Mouse (Mus musculus): Measurements from ENCODE around the gene Mrpl38. TPM values are rescaled to one million over a fixed set of nuclear protein-coding genes. Genes with fewer than 3 reads are reported as not detected.

The Mrpl38 gene
- total RNA-seq (2021), result 10 to 100 TPM; 60.2 to 61.2 TPM
- long read RNA-seq, transcript Mrpl38-201 (9 exons, 1,411 nt), result major isoform, 46 of 68 reads
- long read RNA-seq, partial matches to known transcripts, result 10 of 68 reads
- long read RNA-seq, other reads (novel, unspliced or antisense), result 11 of 68 reads

GRCm38 (mm10) chr11:116138468-116139138 lies at the start of gene Mrpl38:
Gene Mrpl38 (minus strand): TSS chr11:116138868.
- DNase-seq (ENCODE audit: low spot score in 2 of 2), result peak; percentile 73 to 88

GRCm38 (mm10) chr11:116187226-116187930 lies 48.7 kb upstream of the Mrpl38 start:
- DNase-seq (ENCODE audit: low spot score in 2 of 2), result no peak

GRCm38 (mm10) chr11:116186360-116186759 lies 47.7 kb upstream of the Mrpl38 start:
- DNase-seq (ENCODE audit: low spot score in 2 of 2), result no peak

GRCm38 (mm10) chr11:116185836-116186235 lies 47.2 kb upstream of the Mrpl38 start:
- DNase-seq (ENCODE audit: low spot score in 2 of 2), result no peak

- DNase-seq (ENCODE audit: low spot score in 2 of 2), result peak in 1 of 2 experiments; percentile 21
Observed at GRCm38 (mm10) chr11:116178411-116179121, 39.9 kb upstream of the Mrpl38 start.

- no peak for DNase-seq (ENCODE audit: low spot score in 2 of 2)
Observed at GRCm38 (mm10) chr11:116176010-116176409, 37.3 kb upstream of the Mrpl38 start.

GRCm38 (mm10) chr11:116174775-116175448 lies 36.2 kb upstream of the Mrpl38 start:
- no peak for DNase-seq (ENCODE audit: low spot score in 2 of 2)

- DNase-seq (ENCODE audit: low spot score in 2 of 2), result no peak
Observed at GRCm38 (mm10) chr11:116171959-116172358, 33.3 kb upstream of the Mrpl38 start.

- DNase-seq (ENCODE audit: low spot score in 2 of 2), result no peak
Observed at GRCm38 (mm10) chr11:116170003-116170800, 31.5 kb upstream of the Mrpl38 start.

GRCm38 (mm10) chr11:116169214-116169613 lies 30.5 kb upstream of the Mrpl38 start:
- DNase-seq (ENCODE audit: low spot score in 2 of 2), result no peak

- peak; percentile 97 for DNase-seq (ENCODE audit: low spot score in 2 of 2)
Observed at GRCm38 (mm10) chr11:116167884-116168439, 29.3 kb upstream of the Mrpl38 start, which contains the start of gene Fbf1. Gene Fbf1 (minus strand): TSS chr11:116168166.

GRCm38 (mm10) chr11:116167232-116167631 lies 28.6 kb upstream of the Mrpl38 start:
- no peak for DNase-seq (ENCODE audit: low spot score in 2 of 2)

- no peak for DNase-seq (ENCODE audit: low spot score in 2 of 2)
Observed at GRCm38 (mm10) chr11:116163002-116163401, 24.3 kb upstream of the Mrpl38 start.

GRCm38 (mm10) chr11:116162146-116162545 lies 23.5 kb upstream of the Mrpl38 start:
- DNase-seq (ENCODE audit: low spot score in 2 of 2), result peak; percentile 54 to 62

GRCm38 (mm10) chr11:116161312-116161711 lies 22.6 kb upstream of the Mrpl38 start:
- no peak for DNase-seq (ENCODE audit: low spot score in 2 of 2)

GRCm38 (mm10) chr11:116150960-116151359 lies 12.3 kb upstream of the Mrpl38 start:
- DNase-seq (ENCODE audit: low spot score in 2 of 2), result no peak

GRCm38 (mm10) chr11:116149341-116149740 lies 10.7 kb upstream of the Mrpl38 start:
- DNase-seq (ENCODE audit: low spot score in 2 of 2), result no peak

- peak in 1 of 2 experiments; percentile 58 for DNase-seq (ENCODE audit: low spot score in 2 of 2)
Observed at GRCm38 (mm10) chr11:116148761-116149221, 10.1 kb upstream of the Mrpl38 start.

- DNase-seq (ENCODE audit: low spot score in 2 of 2), result peak; percentile 75 to 81
Observed at GRCm38 (mm10) chr11:116146294-116146985, 7.8 kb upstream of the Mrpl38 start.
